Mouse (Mus musculus) C2C12 (cell line): ENCODE results near the gene Dcaf5. TPM values are rescaled to one million over a fixed set of nuclear protein-coding genes. Genes with fewer than 3 reads are reported as not detected.
A peak's percentile ranks its signal among the peaks of the same experiment; 100 is the strongest.

Source experiments
- H3K27me3 ChIP-seq: one replicate; pipeline ENCODE4 v1.6.1; 2011; ENCODE audit not compliant: control insufficient read depth, insufficient read depth, insufficient read length
- H3K36me3 ChIP-seq: one replicate; pipeline ENCODE4 v1.6.1; 2011; ENCODE audit not compliant: control insufficient read depth, insufficient read depth
- H3K4me3 ChIP-seq: one replicate; pipeline ENCODE4 v1.5.1; 2011; ENCODE audit warnings: mild to moderate bottlenecking, control low read depth; ENCODE audit not compliant: poor library complexity, insufficient read depth, severe bottlenecking
- H3K79me2 ChIP-seq: one replicate; pipeline ENCODE4 v1.6.1; 2011; ENCODE audit not compliant: control insufficient read depth, insufficient read depth
- H3K79me3 ChIP-seq: one replicate; pipeline ENCODE4 v1.6.1; 2011; ENCODE audit warnings: low read depth, control low read depth
- H3ac ChIP-seq: one replicate; pipeline ENCODE3; 2011; ENCODE audit warnings: low read depth; ENCODE audit not compliant: control insufficient read depth, insufficient read length
- CEBPB ChIP-seq: IDR thresholded peaks from one replicate; pipeline ENCODE4 v1.6.1; 2011; ENCODE audit warnings: low read depth, mild to moderate bottlenecking, control low read depth, moderate library complexity
- CTCF ChIP-seq: IDR thresholded peaks from one replicate; pipeline ENCODE4 v1.5.1; 2011; ENCODE audit not compliant: control insufficient read depth, insufficient read depth, insufficient read length
- FOSL1 ChIP-seq: IDR thresholded peaks from one replicate; pipeline ENCODE4 v1.8.0; 2011; ENCODE audit warnings: mild to moderate bottlenecking, low read length; ENCODE audit not compliant: poor library complexity, insufficient read depth, severe bottlenecking
- MAX ChIP-seq: IDR thresholded peaks from one replicate; pipeline ENCODE4 v1.6.1; 2011; ENCODE audit warnings: mild to moderate bottlenecking, control low read depth
- MYOD1 ChIP-seq: IDR thresholded peaks from one replicate; pipeline ENCODE4 v1.6.1; 2011; ENCODE audit warnings: low read depth; ENCODE audit not compliant: control insufficient read depth, insufficient read length
- MYOG ChIP-seq: IDR thresholded peaks from one replicate; pipeline ENCODE4 v1.6.1; 2011; ENCODE audit not compliant: control insufficient read depth, insufficient read length; ENCODE audit errors: extremely low read depth
- USF1 ChIP-seq: IDR thresholded peaks from one replicate; pipeline ENCODE4 v1.6.1; 2011; ENCODE audit warnings: low read depth, mild to moderate bottlenecking, control low read depth, moderate library complexity
- polyA plus RNA-seq: library from polyadenylated mRNA; unstranded; fragments of >200 nt; fragmentation: generic; extraction: Trizol; gene quantifications from one replicate; pipeline ENCODE4 v1.2.1, GENCODE M21; 2012; ENCODE audit warnings: missing spikeins

The Dcaf5 gene
- polyA plus RNA-seq, 1 experiment = 7.8 TPM

- H3K36me3 ChIP-seq = no peaks in the 10 kb centered on the region
- no peaks in the 10 kb centered on the region for H3K79me2 ChIP-seq
- H3K79me3 ChIP-seq = no peaks in the 10 kb centered on the region
- no peak overlapping the region for H3K4me3 ChIP-seq
- peak overlapping the region; percentile 13 for H3ac ChIP-seq
- peak; percentile 41 for TF ChIP-seq MAX
- TF ChIP-seq FOSL1 = no peak
- TF ChIP-seq USF1 = peak; percentile 44
- H3K27me3 ChIP-seq = no peaks in the 10 kb centered on the region
Measured at GRCm38 (mm10) chr12:80319062-80319461, 117.3 kb downstream of the Dcaf5 start.

GRCm38 (mm10) chr12:80315321-80315720 is 121.1 kb downstream of the Dcaf5 start:
- H3K36me3 ChIP-seq = no peaks in the 10 kb centered on the region

GRCm38 (mm10) chr12:80311959-80312669 is 124.3 kb downstream of the Dcaf5 start:
- H3K79me3 ChIP-seq = no peaks in the 10 kb centered on the region
- H3K79me2 ChIP-seq = no peaks in the 10 kb centered on the region
- no peaks in the 10 kb centered on the region for H3K27me3 ChIP-seq
- no peak overlapping the region for H3K4me3 ChIP-seq
- H3K36me3 ChIP-seq = no peaks in the 10 kb centered on the region
- TF ChIP-seq FOSL1 (no peak), MAX (no peak), MYOG (no peak), MYOD1 (no peak), CEBPB (no peak), USF1 (no peak), CTCF (no peak)
- H3ac ChIP-seq = no peak overlapping the region

More at GRCm38 (mm10) chr12:80315321-80315720, 121.1 kb downstream of the Dcaf5 start:
- no peaks in the 10 kb centered on the region for H3K27me3 ChIP-seq
- no peaks in the 10 kb centered on the region for H3K79me3 ChIP-seq
- no peak overlapping the region for H3K4me3 ChIP-seq
- TF ChIP-seq USF1 = no peak
- no peak for TF ChIP-seq CEBPB
- TF ChIP-seq MYOD1 = no peak
- TF ChIP-seq MYOG = no peak
- no peak for TF ChIP-seq MAX
- TF ChIP-seq FOSL1 = no peak
- no peak for TF ChIP-seq CTCF
- H3ac ChIP-seq = no peak overlapping the region
- no peaks in the 10 kb centered on the region for H3K79me2 ChIP-seq

GRCm38 (mm10) chr12:80307556-80307955 is 128.8 kb downstream of the Dcaf5 start:
- Histone ChIP-seq H3K4me3 (no peak overlapping the region), H3K79me3 (no peaks in the 10 kb centered on the region), H3K79me2 (no peaks in the 10 kb centered on the region), H3ac (no peak overlapping the region), H3K36me3 (no peaks in the 10 kb centered on the region), H3K27me3 (no peaks in the 10 kb centered on the region)
- TF ChIP-seq MAX (no peak), CTCF (no peak), CEBPB (no peak), FOSL1 (no peak), MYOD1 (no peak), USF1 (no peak), MYOG (no peak)

GRCm38 (mm10) chr12:80304518-80304917 is 131.9 kb downstream of the Dcaf5 start:
- H3K79me2 ChIP-seq = no peaks in the 10 kb centered on the region
- H3K79me3 ChIP-seq = no peaks in the 10 kb centered on the region
- H3K4me3 ChIP-seq = no peak overlapping the region
- no peak overlapping the region for H3ac ChIP-seq
- no peaks in the 10 kb centered on the region for H3K27me3 ChIP-seq
- TF ChIP-seq CTCF = no peak
- TF ChIP-seq CEBPB = no peak
- no peak for TF ChIP-seq MYOG
- TF ChIP-seq MAX = no peak
- TF ChIP-seq USF1 = no peak
- no peak for TF ChIP-seq FOSL1
- no peak for TF ChIP-seq MYOD1
- no peaks in the 10 kb centered on the region for H3K36me3 ChIP-seq
